ENCODE assay signal across 19 mouse cellular contexts in genomic region chr6:14407754-14408153, GRCm38 (mm10).
"Had no signal": no experiment of that assay in that cellular context is flagged by ENCODE, and none has a peak within 500 bp of the region (broad histone marks: within the 10 kb centered on the region; RNA-seq: fewer than 3 reads in every experiment).

No protein-coding gene starts in this region.

- H3K4me3 ChIP-seq: lung, embryonic 15.5 days; megakaryocyte, embryonic 14.5 days; midbrain, embryonic 13.5 days; midbrain, embryonic 15.5 days; myocyte; neural tube, embryonic 13.5 days; stomach, embryonic 15.5 days had no signal

- H3K27me3 ChIP-seq: lung, embryonic 15.5 days; megakaryocyte, embryonic 14.5 days; midbrain, embryonic 13.5 days; midbrain, embryonic 15.5 days; neural tube, embryonic 13.5 days; stomach, embryonic 15.5 days had no signal

- H3K9me3 ChIP-seq: lung, embryonic 15.5 days; midbrain, embryonic 13.5 days; midbrain, embryonic 15.5 days; neural tube, embryonic 13.5 days; stomach, embryonic 15.5 days had no signal

- H3K27ac ChIP-seq: lung, embryonic 15.5 days; macrophage; midbrain, embryonic 13.5 days; midbrain, embryonic 15.5 days; neural tube, embryonic 13.5 days; stomach, embryonic 15.5 days; stomach, postnatal 0 days had no signal

- ATAC-seq: liver, postnatal 0 days; lung, postnatal 0 days; midbrain, embryonic 13.5 days; midbrain, embryonic 15.5 days had no signal

- H3K4me2 ChIP-seq: lung, embryonic 15.5 days; midbrain, embryonic 11.5 days; midbrain, embryonic 13.5 days; midbrain, embryonic 15.5 days; neural tube, embryonic 13.5 days; stomach, embryonic 15.5 days had no signal

- H3K4me1 ChIP-seq: lung, embryonic 15.5 days; megakaryocyte, embryonic 14.5 days; midbrain, embryonic 13.5 days; midbrain, embryonic 15.5 days; stomach, embryonic 15.5 days had no signal

- DNase-seq: liver, postnatal 0 days; lung, adult 2 months; lung, postnatal 14 days; lung, postnatal 36 days; right cerebral cortex, postnatal 14 days; thymus, adult 2 months; thymus, postnatal 25 days; thymus, postnatal 4 days had no signal

- H3K36me3 ChIP-seq: lung, embryonic 15.5 days; midbrain, embryonic 13.5 days; midbrain, embryonic 15.5 days; neural tube, embryonic 13.5 days; stomach, embryonic 15.5 days had no signal

- H3K9ac ChIP-seq: liver, postnatal 0 days; lung, embryonic 15.5 days; midbrain, embryonic 13.5 days; midbrain, embryonic 15.5 days; neural tube, embryonic 13.5 days; stomach, embryonic 15.5 days had no signal
